Mouse (Mus musculus): ENCODE data around the gene Ece1. TPM values are rescaled to one million over a fixed set of nuclear protein-coding genes. Genes with fewer than 3 reads are reported as not detected.

Ece1 gene
- polyA plus RNA-seq, 1 experiment from 2014 or later: 69.0 TPM

- 95% methylated on average over 5 of the region's 5 CpGs for WGBS
- Histone ChIP-seq H3K27ac (ENCODE audit: low read depth, low read length) (no peak overlapping the region), H3K27me3 (ENCODE audit: control insufficient read depth, insufficient read depth, low read length) (no peaks in the 10 kb centered on the region), H3K4me3 (ENCODE audit: low read length) (no peak overlapping the region), H3K9ac (ENCODE audit: low read depth, low read length) (no peak overlapping the region), H3K4me1 (ENCODE audit: control insufficient read depth, insufficient read depth, low read length) (peaks cover 25% of the 10 kb centered on the region), H3K4me2 (replicated peaks; ENCODE audit: low read depth, low read length) (no peak overlapping the region), H3K36me3 (ENCODE audit: control insufficient read depth, insufficient read depth, low read length) (no peaks in the 10 kb centered on the region), H3K9me3 (ENCODE audit: control insufficient read depth, low read length) (no peaks in the 10 kb centered on the region)
- no peak for ATAC-seq (ENCODE audit: low FRiP score, low TSS enrichment)
These were observed 48.5 kb downstream of the Ece1 start for GRCm38 (mm10) chr4:137910382-137911009.

- no peak for ATAC-seq (ENCODE audit: low FRiP score, low TSS enrichment)
These were observed 49.6 kb downstream of the Ece1 start for GRCm38 (mm10) chr4:137911657-137912056.

GRCm38 (mm10) chr4:137912768-137913305, 50.8 kb downstream of the Ece1 start:
- H3K4me3 ChIP-seq (ENCODE audit: low read length): peak overlapping the region; percentile 50
- no peak overlapping the region for H3K27ac ChIP-seq (ENCODE audit: low read depth, low read length)
- peaks cover 33% of the 10 kb centered on the region for H3K4me1 ChIP-seq (ENCODE audit: control insufficient read depth, insufficient read depth, low read length)
- H3K36me3 ChIP-seq (ENCODE audit: control insufficient read depth, insufficient read depth, low read length): no peaks in the 10 kb centered on the region
- ATAC-seq (ENCODE audit: low FRiP score, low TSS enrichment): no peak
- peak overlapping the region; percentile 62 for H3K9ac ChIP-seq (ENCODE audit: low read depth, low read length)
- no peaks in the 10 kb centered on the region for H3K27me3 ChIP-seq (ENCODE audit: control insufficient read depth, insufficient read depth, low read length)
- no peaks in the 10 kb centered on the region for H3K9me3 ChIP-seq (ENCODE audit: control insufficient read depth, low read length)
- H3K4me2 ChIP-seq (replicated peaks; ENCODE audit: low read depth, low read length): peak overlapping the region; percentile 96
- WGBS: 44% methylated on average over 12 of the region's 13 CpGs

More at GRCm38 (mm10) chr4:137911657-137912056, 49.6 kb downstream of the Ece1 start:
- Histone ChIP-seq H3K9ac (ENCODE audit: low read depth, low read length) (no peak overlapping the region), H3K9me3 (ENCODE audit: control insufficient read depth, low read length) (no peaks in the 10 kb centered on the region), H3K4me2 (replicated peaks; ENCODE audit: low read depth, low read length) (no peak overlapping the region), H3K27me3 (ENCODE audit: control insufficient read depth, insufficient read depth, low read length) (no peaks in the 10 kb centered on the region), H3K27ac (ENCODE audit: low read depth, low read length) (no peak overlapping the region), H3K4me3 (ENCODE audit: low read length) (no peak overlapping the region), H3K36me3 (ENCODE audit: control insufficient read depth, insufficient read depth, low read length) (no peaks in the 10 kb centered on the region), H3K4me1 (ENCODE audit: control insufficient read depth, insufficient read depth, low read length) (peaks cover 25% of the 10 kb centered on the region)
- WGBS: 88% methylated on average over 8 of the region's 8 CpGs

- Histone ChIP-seq H3K27me3 (ENCODE audit: control insufficient read depth, insufficient read depth, low read length) (no peaks in the 10 kb centered on the region), H3K36me3 (ENCODE audit: control insufficient read depth, insufficient read depth, low read length) (no peaks in the 10 kb centered on the region), H3K9ac (ENCODE audit: low read depth, low read length) (peak overlapping the region; percentile 62), H3K27ac (ENCODE audit: low read depth, low read length) (no peak overlapping the region), H3K9me3 (ENCODE audit: control insufficient read depth, low read length) (no peaks in the 10 kb centered on the region), H3K4me3 (ENCODE audit: low read length) (peak overlapping the region; percentile 50), H3K4me1 (ENCODE audit: control insufficient read depth, insufficient read depth, low read length) (peaks cover 33% of the 10 kb centered on the region), H3K4me2 (replicated peaks; ENCODE audit: low read depth, low read length) (peak overlapping the region; percentile 96)
- ATAC-seq (ENCODE audit: low FRiP score, low TSS enrichment): peak; percentile 80
- WGBS: 2% methylated on average over 54 of the region's 54 CpGs
These were observed 51.5 kb downstream of the Ece1 start for GRCm38 (mm10) chr4:137913321-137914057.

GRCm38 (mm10) chr4:137917591-137917990, 55.6 kb downstream of the Ece1 start:
- Histone ChIP-seq H3K27me3 (ENCODE audit: control insufficient read depth, insufficient read depth, low read length) (no peaks in the 10 kb centered on the region), H3K4me2 (replicated peaks; ENCODE audit: low read depth, low read length) (no peak overlapping the region), H3K4me1 (ENCODE audit: control insufficient read depth, insufficient read depth, low read length) (peaks cover 59% of the 10 kb centered on the region), H3K36me3 (ENCODE audit: control insufficient read depth, insufficient read depth, low read length) (no peaks in the 10 kb centered on the region), H3K9me3 (ENCODE audit: control insufficient read depth, low read length) (no peaks in the 10 kb centered on the region), H3K4me3 (ENCODE audit: low read length) (no peak overlapping the region), H3K9ac (ENCODE audit: low read depth, low read length) (no peak overlapping the region), H3K27ac (ENCODE audit: low read depth, low read length) (peak overlapping the region; percentile 26; the same call in 1 of the 2 replicates)
- no peak for ATAC-seq (ENCODE audit: low FRiP score, low TSS enrichment)
- WGBS: 60% methylated on average over 6 of the region's 6 CpGs

- Histone ChIP-seq H3K4me1 (ENCODE audit: control insufficient read depth, insufficient read depth, low read length) (peaks cover 51% of the 10 kb centered on the region), H3K4me3 (ENCODE audit: low read length) (no peak overlapping the region), H3K9ac (ENCODE audit: low read depth, low read length) (no peak overlapping the region), H3K27ac (ENCODE audit: low read depth, low read length) (peak overlapping the region; percentile 92; the same call in 1 of the 2 replicates), H3K27me3 (ENCODE audit: control insufficient read depth, insufficient read depth, low read length) (no peaks in the 10 kb centered on the region), H3K36me3 (ENCODE audit: control insufficient read depth, insufficient read depth, low read length) (no peaks in the 10 kb centered on the region; the same call in 1 of the 2 replicates), H3K9me3 (ENCODE audit: control insufficient read depth, low read length) (no peaks in the 10 kb centered on the region), H3K4me2 (replicated peaks; ENCODE audit: low read depth, low read length) (no peak overlapping the region)
- ATAC-seq (ENCODE audit: low FRiP score, low TSS enrichment): no peak
- 55% methylated on average over 9 of the region's 9 CpGs for WGBS
These were observed 56.5 kb downstream of the Ece1 start for GRCm38 (mm10) chr4:137918559-137918958.

GRCm38 (mm10) chr4:137919116-137919515, 57.1 kb downstream of the Ece1 start:
- Histone ChIP-seq H3K4me1 (ENCODE audit: control insufficient read depth, insufficient read depth, low read length) (peaks cover 46% of the 10 kb centered on the region), H3K27ac (ENCODE audit: low read depth, low read length) (peak overlapping the region; percentile 92; the same call in 1 of the 2 replicates), H3K9me3 (ENCODE audit: control insufficient read depth, low read length) (no peaks in the 10 kb centered on the region), H3K4me2 (replicated peaks; ENCODE audit: low read depth, low read length) (no peak overlapping the region), H3K36me3 (ENCODE audit: control insufficient read depth, insufficient read depth, low read length) (no peaks in the 10 kb centered on the region; the same call in 1 of the 2 replicates), H3K9ac (ENCODE audit: low read depth, low read length) (no peak overlapping the region), H3K4me3 (ENCODE audit: low read length) (no peak overlapping the region), H3K27me3 (ENCODE audit: control insufficient read depth, insufficient read depth, low read length) (no peaks in the 10 kb centered on the region)
- WGBS: 44% methylated on average over 10 of the region's 10 CpGs
- ATAC-seq (ENCODE audit: low FRiP score, low TSS enrichment): no peak

- H3K27me3 ChIP-seq (ENCODE audit: control insufficient read depth, insufficient read depth, low read length): no peaks in the 10 kb centered on the region
- peak overlapping the region; percentile 92 for H3K27ac ChIP-seq (ENCODE audit: low read depth, low read length)
- no peaks in the 10 kb centered on the region; the same call in 1 of the 2 replicates for H3K36me3 ChIP-seq (ENCODE audit: control insufficient read depth, insufficient read depth, low read length)
- peak overlapping the region; percentile 31; the same call in 1 of the 2 replicates for H3K9ac ChIP-seq (ENCODE audit: low read depth, low read length)
- no peaks in the 10 kb centered on the region for H3K9me3 ChIP-seq (ENCODE audit: control insufficient read depth, low read length)
- 34% methylated on average over 7 of the region's 7 CpGs for WGBS
- H3K4me3 ChIP-seq (ENCODE audit: low read length): no peak overlapping the region
- ATAC-seq (ENCODE audit: low FRiP score, low TSS enrichment): no peak
- H3K4me2 ChIP-seq (replicated peaks; ENCODE audit: low read depth, low read length): peak overlapping the region; percentile 21; the same call in 1 of the 2 replicates
- H3K4me1 ChIP-seq (ENCODE audit: control insufficient read depth, insufficient read depth, low read length): peaks cover 44% of the 10 kb centered on the region
These were observed 58.0 kb downstream of the Ece1 start for GRCm38 (mm10) chr4:137920005-137920404.

Measured in kidney, embryonic 14.5 days (tissue).